Mouse (Mus musculus) brain, embryonic 14.5 days (tissue): Measurements from ENCODE around the gene Tmod1. TPM values are rescaled to one million over a fixed set of nuclear protein-coding genes. Genes with fewer than 3 reads are reported as not detected.

Experiments used
- DNase-seq: peaks from one replicate; pipeline ENCODE4 v3.0.0-alpha.2; 2011; ENCODE audit warnings: low read depth
- CTCF ChIP-seq: fragments of 200-500 bp; IDR thresholded peaks from 2 replicates; pipeline ENCODE4 v1.5.1; 2012; ENCODE audit warnings: inconsistent platforms, mild to moderate bottlenecking, moderate library complexity, borderline replicate concordance; ENCODE audit not compliant: insufficient read depth, insufficient read length; ENCODE audit errors: extremely low read depth
- POLR2A ChIP-seq: fragments of 200-500 bp; IDR thresholded peaks from 2 replicates; pipeline ENCODE4 v1.6.1; 2012; ENCODE audit warnings: mild to moderate bottlenecking, inconsistent platforms, borderline replicate concordance; ENCODE audit not compliant: poor library complexity, insufficient read depth, insufficient read length, severe bottlenecking; ENCODE audit errors: extremely low read depth
- polyA plus RNA-seq: library from polyadenylated mRNA; depleted of rRNA; stranded (reverse); fragments of >200 nt; gene quantifications from 2 replicates; pipeline ENCODE4 v1.2.3, GENCODE M21; 2012

Tmod1 gene
- polyA plus RNA-seq, 1 experiment = 0.71 TPM

- DNase-seq = no peak
- no peak for TF ChIP-seq CTCF
- TF ChIP-seq POLR2A = no peak
Observed at GRCm38 (mm10) chr4:46097591-46097990, 58.9 kb downstream of the Tmod1 start.

- TF ChIP-seq POLR2A (no peak), CTCF (no peak)
- DNase-seq = no peak
Observed at GRCm38 (mm10) chr4:46099132-46099531, 60.4 kb downstream of the Tmod1 start.

- TF ChIP-seq POLR2A (no peak), CTCF (no peak)
- no peak for DNase-seq
Observed at GRCm38 (mm10) chr4:46100539-46100938, 61.8 kb downstream of the Tmod1 start.

- no peak for TF ChIP-seq POLR2A
- no peak for DNase-seq
Observed at GRCm38 (mm10) chr4:46101211-46101711, 62.5 kb downstream of the Tmod1 start.

- TF ChIP-seq POLR2A (no peak), CTCF (no peak)
- DNase-seq = no peak
Observed at GRCm38 (mm10) chr4:46102078-46102769, 63.5 kb downstream of the Tmod1 start.

- no peak for TF ChIP-seq POLR2A
- no peak for TF ChIP-seq CTCF
- DNase-seq = no peak
Observed at GRCm38 (mm10) chr4:46110084-46110483, 71.3 kb downstream of the Tmod1 start.

- DNase-seq = no peak
- TF ChIP-seq POLR2A = no peak
- TF ChIP-seq CTCF = no peak
Observed at GRCm38 (mm10) chr4:46111361-46111760, 72.6 kb downstream of the Tmod1 start.

- TF ChIP-seq POLR2A (no peak), CTCF (no peak)
- no peak for DNase-seq
Observed at GRCm38 (mm10) chr4:46115308-46115707, 76.6 kb downstream of the Tmod1 start.

GRCm38 (mm10) chr4:46116544-46117175, 77.9 kb downstream of the Tmod1 start:
- DNase-seq = peak; percentile 11

GRCm38 (mm10) chr4:46117536-46117935, 78.8 kb downstream of the Tmod1 start:
- TF ChIP-seq POLR2A (no peak), CTCF (no peak)
- no peak for DNase-seq

More at GRCm38 (mm10) chr4:46116544-46117175, 77.9 kb downstream of the Tmod1 start:
- TF ChIP-seq CTCF (no peak), POLR2A (no peak)

- DNase-seq = no peak
- no peak for TF ChIP-seq POLR2A
- no peak for TF ChIP-seq CTCF
Observed at GRCm38 (mm10) chr4:46119514-46120094, 80.9 kb downstream of the Tmod1 start.
